Mouse (Mus musculus): Measurements from ENCODE around the gene Rorb. TPM values are rescaled to one million over a fixed set of nuclear protein-coding genes. Genes with fewer than 3 reads are reported as not detected.

Rorb gene
- polyA plus RNA-seq, 1 experiment from 2014 or later: 2.5 TPM

DNA sequence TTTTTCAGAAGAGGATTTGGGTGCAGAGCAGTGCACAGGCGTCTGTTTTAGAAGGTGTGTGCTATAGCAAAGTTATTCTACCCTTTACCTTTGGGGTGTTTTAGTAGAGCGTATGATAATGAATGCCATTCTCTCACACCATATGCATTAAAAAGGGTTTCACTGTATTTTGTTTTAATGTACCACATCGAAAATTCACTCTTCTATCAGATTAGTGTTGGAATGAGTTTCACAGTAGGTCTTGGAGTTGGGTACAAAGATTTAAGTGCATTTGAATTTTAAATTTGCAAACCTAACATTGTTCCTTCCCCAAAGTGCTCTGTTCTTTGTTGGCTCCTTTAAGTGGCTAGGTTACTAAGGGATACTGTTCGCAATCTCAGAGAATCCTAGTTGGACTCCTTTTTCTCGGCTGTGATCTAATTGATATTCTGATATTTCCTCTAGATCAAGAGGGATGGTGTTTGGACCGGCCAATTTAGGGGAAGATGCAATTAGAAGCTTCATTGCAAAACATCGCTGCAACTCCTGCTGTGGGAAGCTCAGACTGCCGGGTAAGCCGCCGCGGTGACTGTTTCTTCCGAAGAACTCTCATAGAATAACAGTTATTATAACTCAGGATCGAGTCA is 222.4 kb downstream of the Rorb start:
- Histone ChIP-seq H3K9ac (peak overlapping the region; percentile 20; the same call in 1 of the 2 replicates), H3K27me3 (ENCODE audit: insufficient read depth, low read length) (no peaks in the 10 kb centered on the region), H3K4me2 (peak overlapping the region; percentile 52), H3K9me3 (ENCODE audit: low read depth, low read length) (no peaks in the 10 kb centered on the region), H3K4me1 (ENCODE audit: insufficient read depth) (no peaks in the 10 kb centered on the region), H3K36me3 (ENCODE audit: insufficient read depth) (no peaks in the 10 kb centered on the region), H3K4me3 (ENCODE audit: low read depth, low read length) (peak overlapping the region; percentile 6; the same call in 1 of the 2 replicates), H3K27ac (ENCODE audit: low read depth) (no peak overlapping the region)
- no peak for ATAC-seq (ENCODE audit: insufficient read depth)
- TF ChIP-seq CTCF (IDR thresholded peaks at IDR 0.05; ENCODE audit: low read depth): no peak
- WGBS: 36% methylated on average over 13 of the region's 13 CpGs
- no peak for DNase-seq

DNA sequence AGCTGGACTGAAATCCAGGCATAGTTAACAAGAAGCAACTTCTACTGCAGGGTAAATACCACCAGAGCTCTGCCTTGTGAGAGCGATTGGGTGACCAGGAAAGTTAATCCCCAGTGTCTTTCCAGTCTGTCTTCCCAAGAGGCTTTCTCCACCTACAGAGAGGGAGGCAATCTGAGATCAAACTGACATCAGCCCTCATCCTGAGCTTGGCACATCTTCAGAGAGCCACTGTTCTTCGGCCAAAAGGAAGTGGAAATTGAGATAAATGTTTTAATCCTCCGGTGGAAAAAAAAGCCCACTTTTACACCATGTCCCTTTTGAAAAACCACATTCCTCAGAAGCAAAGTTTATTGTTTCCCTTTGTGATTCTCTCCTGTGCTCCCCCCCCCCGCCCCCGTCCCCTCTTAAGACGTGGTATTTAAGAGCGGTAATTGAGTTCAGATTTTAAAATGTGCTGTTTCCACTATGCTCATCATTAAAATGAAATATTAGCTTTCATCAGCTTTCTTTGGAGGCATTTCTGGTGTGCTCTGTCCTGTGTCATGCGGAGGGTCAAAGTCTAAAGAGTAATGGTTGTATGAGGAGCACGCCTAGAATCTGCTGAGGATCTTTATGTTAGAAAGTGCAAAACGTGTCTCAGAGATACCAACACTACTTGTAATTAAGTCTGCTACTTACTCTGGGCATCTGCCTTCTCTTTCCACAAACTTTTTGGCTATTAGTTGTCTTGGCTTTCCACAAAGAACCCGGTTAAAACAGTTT is 223.2 kb downstream of the Rorb start:
- no peak for TF ChIP-seq CTCF (IDR thresholded peaks at IDR 0.05; ENCODE audit: low read depth)
- ATAC-seq (ENCODE audit: insufficient read depth) (no peak), DNase-seq (no peak)
- H3K4me1 ChIP-seq (ENCODE audit: insufficient read depth): no peaks in the 10 kb centered on the region
- H3K4me3 ChIP-seq (ENCODE audit: low read depth, low read length): no peak overlapping the region
- H3K36me3 ChIP-seq (ENCODE audit: insufficient read depth): no peaks in the 10 kb centered on the region
- H3K9ac ChIP-seq: no peak overlapping the region
- no peak overlapping the region for H3K4me2 ChIP-seq
- no peak overlapping the region for H3K27ac ChIP-seq (ENCODE audit: low read depth)
- 37% methylated on average over 11 of the region's 11 CpGs for WGBS
- H3K27me3 ChIP-seq (ENCODE audit: insufficient read depth, low read length): no peaks in the 10 kb centered on the region
- no peaks in the 10 kb centered on the region for H3K9me3 ChIP-seq (ENCODE audit: low read depth, low read length)

- DNase-seq (no peak), ATAC-seq (ENCODE audit: insufficient read depth) (no peak)
- Histone ChIP-seq H3K9ac (no peak overlapping the region), H3K4me2 (no peak overlapping the region), H3K27me3 (ENCODE audit: insufficient read depth, low read length) (no peaks in the 10 kb centered on the region), H3K4me3 (ENCODE audit: low read depth, low read length) (no peak overlapping the region), H3K4me1 (ENCODE audit: insufficient read depth) (no peaks in the 10 kb centered on the region), H3K36me3 (ENCODE audit: insufficient read depth) (no peaks in the 10 kb centered on the region), H3K9me3 (ENCODE audit: low read depth, low read length) (no peaks in the 10 kb centered on the region), H3K27ac (ENCODE audit: low read depth) (no peak overlapping the region)
- TF ChIP-seq CTCF (IDR thresholded peaks at IDR 0.05; ENCODE audit: low read depth): no peak
- 71% methylated on average over 5 of the region's 5 CpGs for WGBS
These were observed 229.8 kb downstream of the Rorb start for GRCm38 (mm10) chr19:18881162-18881561.
